Mouse (Mus musculus): Measurements from ENCODE around the gene Tanc1.

- TF ChIP-seq EP300 (IDR thresholded peaks at IDR 0.05; ENCODE audit: low read depth) (no peak), CTCF (IDR thresholded peaks at IDR 0.05; ENCODE audit: low read depth) (peak; percentile 32)
Observed at GRCm38 (mm10) chr2:59675270-59675995, 63.6 kb downstream of the Tanc1 start.
